8 mouse cellular contexts compared by ENCODE assay signal in the genomic region with DNA sequence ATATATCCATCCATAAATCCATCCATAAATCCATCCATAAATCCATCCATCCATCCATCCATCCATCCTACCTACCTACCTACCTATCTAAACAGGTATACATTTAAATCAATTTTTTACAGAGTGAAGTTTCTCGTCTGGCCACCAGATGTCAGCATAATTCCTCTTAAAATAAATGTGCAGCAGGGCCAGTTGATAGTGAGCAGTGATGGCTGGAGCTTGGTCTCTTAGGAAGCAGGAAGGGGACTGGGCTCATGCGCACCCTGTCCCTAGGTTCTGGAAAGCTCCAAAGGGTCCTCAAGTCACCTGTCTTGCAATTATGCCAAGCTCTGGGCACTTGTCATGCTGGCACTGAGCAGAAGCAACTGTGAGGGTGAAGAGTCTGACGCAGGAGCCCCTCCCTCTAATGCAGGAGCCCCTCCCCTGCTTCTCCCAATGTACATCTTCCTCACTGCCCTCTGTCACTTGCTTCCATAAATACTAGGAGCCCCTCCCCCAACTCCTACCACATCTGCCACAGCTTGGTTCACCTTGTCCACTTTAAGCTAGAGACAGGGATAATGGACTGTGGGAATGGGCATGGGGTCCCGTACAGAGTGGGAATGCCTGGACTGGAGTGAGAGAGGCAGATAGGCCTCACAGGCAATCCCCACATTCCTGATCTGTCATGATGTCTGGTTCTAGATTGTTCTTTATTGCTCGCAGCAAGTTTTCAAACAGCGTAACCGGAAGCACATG.
DNase-seq lines count a peak whose midpoint lies in the region; ATAC-seq and TF ChIP-seq lines count a peak whose summit lies in the region.

No protein-coding gene starts in this region.

- no peak overlapping the region for H3K27ac ChIP-seq in heart, adult 2 months
- no peak overlapping the region for H3K27ac ChIP-seq in heart, embryonic 10.5 days
- H3K27ac ChIP-seq in cerebellum, adult 2 months (ENCODE audit: insufficient read depth, low read length): no peak overlapping the region
- H3K27ac ChIP-seq in midbrain, embryonic 14.5 days (replicated peaks; ENCODE audit: low read depth, low read length): no peak overlapping the region

- H3K4me1 ChIP-seq in heart, adult 2 months (ENCODE audit: control insufficient read depth, insufficient read depth, low read length): no peaks in the 10 kb centered on the region
- no peaks in the 10 kb centered on the region for H3K4me1 ChIP-seq in heart, embryonic 10.5 days
- no peaks in the 10 kb centered on the region for H3K4me1 ChIP-seq in E14TG2a.4 (replicated peaks; ENCODE audit: low read depth, low read length)
- no peaks in the 10 kb centered on the region for H3K4me1 ChIP-seq in cerebellum, adult 2 months (ENCODE audit: control insufficient read depth, insufficient read depth, low read length)
- H3K4me1 ChIP-seq in midbrain, embryonic 14.5 days (ENCODE audit: control insufficient read depth, insufficient read depth, low read length): no peaks in the 10 kb centered on the region

- no peaks in the 10 kb centered on the region; the same call in none of the 2 replicates for H3K27me3 ChIP-seq in heart, adult 2 months (ENCODE audit: control insufficient read depth, insufficient read depth, low read length)
- H3K27me3 ChIP-seq in heart, embryonic 10.5 days (ENCODE audit: insufficient read depth, poor library complexity, severe bottlenecking): peaks cover 25% of the 10 kb centered on the region
- peaks cover 2% of the 10 kb centered on the region; the same call in 1 of the 2 replicates for H3K27me3 ChIP-seq in E14TG2a.4 (ENCODE audit: insufficient read depth, low read length)
- no peaks in the 10 kb centered on the region for H3K27me3 ChIP-seq in cerebellum, adult 2 months (ENCODE audit: control insufficient read depth, insufficient read depth, low read length)
- no peaks in the 10 kb centered on the region; the same call in 1 of the 2 replicates for H3K27me3 ChIP-seq in midbrain, embryonic 14.5 days (ENCODE audit: control insufficient read depth, insufficient read depth, low read length)

- WGBS in heart, adult 2 months: 64% methylated on average over 7 of the region's 7 CpGs
- WGBS in heart, embryonic 10.5 days: 72% methylated on average over 7 of the region's 7 CpGs
- whole genome bisulfite sequencing in cerebellum, adult 2 months: 66% methylated on average over 7 of the region's 7 CpGs
- 71% methylated on average over 7 of the region's 7 CpGs for WGBS in midbrain, embryonic 14.5 days

- TF ChIP-seq POLR2A in heart, adult 2 months (IDR thresholded peaks at IDR 0.05; ENCODE audit: insufficient read depth, low read depth, low read length): no peak
- TF ChIP-seq POLR2A in cerebellum, adult 2 months (IDR thresholded peaks at IDR 0.05; ENCODE audit: borderline replicate concordance, insufficient read depth, low read length): no peak

- no peaks in the 10 kb centered on the region for H3K79me2 ChIP-seq in heart, adult 2 months (replicated peaks; ENCODE audit: control insufficient read depth, insufficient read depth, low read length)

- H3K4me3 ChIP-seq in heart, adult 2 months: no peak overlapping the region
- H3K4me3 ChIP-seq in heart, embryonic 10.5 days: no peak overlapping the region
- no peak overlapping the region for H3K4me3 ChIP-seq in E14TG2a.4 (replicated peaks; ENCODE audit: low read length)
- no peak overlapping the region for H3K4me3 ChIP-seq in cerebellum, adult 2 months (replicated peaks; ENCODE audit: insufficient read depth, low read depth, low read length)
- H3K4me3 ChIP-seq in midbrain, embryonic 14.5 days (replicated peaks; ENCODE audit: low read depth, low read length): no peak overlapping the region

- peak; percentile 72 for TF ChIP-seq CTCF in heart, adult 2 months (IDR thresholded peaks at IDR 0.05)
- peak; percentile 42 for TF ChIP-seq CTCF in E14TG2a.4 (conservative IDR thresholded peaks at IDR 0.05; ENCODE audit: low read length)
- TF ChIP-seq CTCF in cerebellum, adult 2 months (IDR thresholded peaks at IDR 0.05; ENCODE audit: borderline replicate concordance, insufficient read depth, low read depth, low read length): peak; percentile 53; the same call in 1 of the 2 replicates

- no peaks in the 10 kb centered on the region for H3K36me3 ChIP-seq in heart, adult 2 months (ENCODE audit: control insufficient read depth, insufficient read depth, low read length)
- H3K36me3 ChIP-seq in heart, embryonic 10.5 days: no peaks in the 10 kb centered on the region
- H3K36me3 ChIP-seq in E14TG2a.4 (ENCODE audit: insufficient read depth, low read length): no peaks in the 10 kb centered on the region
- no peaks in the 10 kb centered on the region for H3K36me3 ChIP-seq in midbrain, embryonic 14.5 days (ENCODE audit: control insufficient read depth, insufficient read depth, low read length)

- DNase-seq in heart, adult 2 months: no peak
- DNase-seq in heart, embryonic 10.5 days (ENCODE audit: low spot score): no peak
- DNase-seq in cerebellum, adult 2 months: peak in 1 of 2 experiments; percentile 44
- DNase-seq in frontal cortex, postnatal 36 days (ENCODE audit: low spot score in 2 of 2): peak; percentile 11 to 72
- peak; percentile 61 for DNase-seq in kidney, postnatal 14 days
- DNase-seq in midbrain, embryonic 14.5 days: peak; percentile 89

- intact Hi-C loops in heart, adult 2 months (cut with DNase I): loop anchor here (1.0 to 5.0 kb wide), 3 partner anchors 607 to 670 kb away; no protein-coding TSS in a partner anchor

- peak; percentile 57; the same call in 1 of the 2 replicates for ATAC-seq in midbrain, embryonic 14.5 days (ENCODE audit: low FRiP score, low TSS enrichment)
- no peak for ATAC-seq in monocyte, adult 5-6 weeks (replicated peaks; ENCODE audit: insufficient number of reproducible peaks, low FRiP score, low TSS enrichment, poor library complexity, severe bottlenecking)

- H3K9ac ChIP-seq in heart, adult 2 months (ENCODE audit: low read depth, low read length): no peak overlapping the region
- H3K9ac ChIP-seq in midbrain, embryonic 14.5 days (replicated peaks; ENCODE audit: low read length): no peak overlapping the region

- no peaks in the 10 kb centered on the region for H3K9me3 ChIP-seq in heart, embryonic 10.5 days
- peaks cover 5% of the 10 kb centered on the region; the same call in 1 of the 2 replicates for H3K9me3 ChIP-seq in E14TG2a.4 (ENCODE audit: low read length)
- no peaks in the 10 kb centered on the region for H3K9me3 ChIP-seq in midbrain, embryonic 14.5 days (ENCODE audit: control insufficient read depth, low read length)

- H3K4me2 ChIP-seq in midbrain, embryonic 14.5 days (ENCODE audit: low read length): no peak overlapping the region

- TF ChIP-seq EP300 in heart, adult 2 months (IDR thresholded peaks at IDR 0.05; ENCODE audit: insufficient read depth, low read depth, low read length): no peak

Comparison
In these comparisons a context has a peak if more than half of its experiments do, and no peak if none do; other contexts are left out.
1. DNase-seq: peak in frontal cortex, postnatal 36 days (2 of 2), kidney, postnatal 14 days (single experiment) and midbrain, embryonic 14.5 days (single experiment); none in heart, adult 2 months (0 of 2) and heart, embryonic 10.5 days (single experiment).
2. Peak in every context shown above with its lines, with median percentiles within 50 percentile points of each other: CTCF ChIP-seq.